Mouse (Mus musculus) megakaryocyte progenitor cell, adult 5-6 weeks (primary cell): ENCODE measurements around the gene Iqsec1. TPM values are rescaled to one million over a fixed set of nuclear protein-coding genes. Genes with fewer than 3 reads are reported as not detected.
A peak's percentile ranks its signal among the peaks of the same experiment; 100 is the strongest.
"Not testable (repeated sequence)": the region's sequence is repeated elsewhere in the genome, so short reads cannot be mapped to it uniquely, and the experiment has no call there.

ENCODE experiments used
- ATAC-seq: replicated peaks from 2 replicates; pipeline ENCODE4 v1.8.0; 2016; ENCODE audit warnings: mild to moderate bottlenecking, moderate TSS enrichment, inconsistent platforms; ENCODE audit not compliant: poor library complexity
- total RNA-seq, 2 experiments: library from RNA; stranded (forward) in 1 of 2; stranded (reverse) in 1 of 2; fragments of 157-497, 149-512 nt in 1 of 2; fragments of 200-1000 nt in 1 of 2; gene quantifications; 2 replicates each; pipeline versions ENCODE4 v1.2.3 to v1.2.4; 2015 to 2017

Iqsec1 gene
- total RNA-seq, 2 experiments from 2014 or later, result 3.5 to 32.5 TPM

GRCm38 (mm10) chr6:90686812-90687211, 301.7 kb downstream of the Iqsec1 start:
- no peak for ATAC-seq

- no peak for ATAC-seq
Measured at GRCm38 (mm10) chr6:90683831-90684532, 304.5 kb downstream of the Iqsec1 start.

GRCm38 (mm10) chr6:90680401-90680800, 308.1 kb downstream of the Iqsec1 start:
- ATAC-seq, result no peak

GRCm38 (mm10) chr6:90678759-90679158, 309.7 kb downstream of the Iqsec1 start:
- ATAC-seq, result no peak

- no peak for ATAC-seq
Measured at GRCm38 (mm10) chr6:90668693-90669092, 319.8 kb downstream of the Iqsec1 start.

- ATAC-seq, result no peak
Measured at GRCm38 (mm10) chr6:90663736-90664135, 324.7 kb downstream of the Iqsec1 start.

GRCm38 (mm10) chr6:90662148-90662547, 326.3 kb downstream of the Iqsec1 start:
- no peak for ATAC-seq

- no peak for ATAC-seq
Measured at GRCm38 (mm10) chr6:90661029-90661399, 327.5 kb downstream of the Iqsec1 start.

GRCm38 (mm10) chr6:90660398-90661028, 328.0 kb downstream of the Iqsec1 start:
- ATAC-seq, result no peak

- ATAC-seq, result no peak; the same call in 1 of the 2 replicates
Measured at GRCm38 (mm10) chr6:90659913-90660312, 328.6 kb downstream of the Iqsec1 start.

- ATAC-seq, result not testable (repeated sequence)
Measured at GRCm38 (mm10) chr6:90656344-90656850, 332.1 kb downstream of the Iqsec1 start.

GRCm38 (mm10) chr6:90653736-90654135, 334.7 kb downstream of the Iqsec1 start:
- ATAC-seq, result peak; percentile 84

GRCm38 (mm10) chr6:90650634-90651033, 337.9 kb downstream of the Iqsec1 start:
- no peak for ATAC-seq

- no peak for ATAC-seq
Measured at GRCm38 (mm10) chr6:90649279-90649678, 339.2 kb downstream of the Iqsec1 start.

- no peak for ATAC-seq
Measured at GRCm38 (mm10) chr6:90648391-90648790, 340.1 kb downstream of the Iqsec1 start.

GRCm38 (mm10) chr6:90644965-90645364, 343.5 kb downstream of the Iqsec1 start:
- no peak for ATAC-seq

- ATAC-seq, result no peak
Measured at GRCm38 (mm10) chr6:90643057-90643456, 345.4 kb downstream of the Iqsec1 start.

GRCm38 (mm10) chr6:90635611-90636010, 352.9 kb downstream of the Iqsec1 start:
- ATAC-seq, result no peak

GRCm38 (mm10) chr6:90635081-90635480, 353.4 kb downstream of the Iqsec1 start:
- no peak for ATAC-seq

- not testable (repeated sequence) for ATAC-seq
Measured at GRCm38 (mm10) chr6:90632526-90632925, 356.0 kb downstream of the Iqsec1 start.

GRCm38 (mm10) chr6:90630427-90630826, 358.1 kb downstream of the Iqsec1 start:
- ATAC-seq, result no peak

GRCm38 (mm10) chr6:90629506-90629905, 359.0 kb downstream of the Iqsec1 start:
- peak; percentile 68 for ATAC-seq
